Mouse (Mus musculus) urinary bladder, postnatal 0 days (tissue): Measurements from ENCODE around the gene Gpr137. TPM values are rescaled to one million over a fixed set of nuclear protein-coding genes. Genes with fewer than 3 reads are reported as not detected.

Source experiments
- microRNA-seq: library from miRNA; unstranded; fragments of <30 nt; microRNA quantifications from one replicate; pipeline ENCODE4, GENCODE M21; 2016
- polyA plus RNA-seq: library from polyadenylated mRNA; unstranded; fragments of >200 nt; fragmentation: Nextera tagmentation; extraction: Ambion mirVana; gene quantifications from 2 replicates; pipeline ENCODE4 v1.2.1, GENCODE M21; 2015

The Gpr137 gene
- 23.7 and 24.3 TPM in 2 replicates for polyA plus RNA-seq

GRCm38 (mm10) chr19:6942249-6942691 lies at the start of gene Gpr137:
Gene Gpr137 (minus strand): TSS chr19:6942480.

DNA sequence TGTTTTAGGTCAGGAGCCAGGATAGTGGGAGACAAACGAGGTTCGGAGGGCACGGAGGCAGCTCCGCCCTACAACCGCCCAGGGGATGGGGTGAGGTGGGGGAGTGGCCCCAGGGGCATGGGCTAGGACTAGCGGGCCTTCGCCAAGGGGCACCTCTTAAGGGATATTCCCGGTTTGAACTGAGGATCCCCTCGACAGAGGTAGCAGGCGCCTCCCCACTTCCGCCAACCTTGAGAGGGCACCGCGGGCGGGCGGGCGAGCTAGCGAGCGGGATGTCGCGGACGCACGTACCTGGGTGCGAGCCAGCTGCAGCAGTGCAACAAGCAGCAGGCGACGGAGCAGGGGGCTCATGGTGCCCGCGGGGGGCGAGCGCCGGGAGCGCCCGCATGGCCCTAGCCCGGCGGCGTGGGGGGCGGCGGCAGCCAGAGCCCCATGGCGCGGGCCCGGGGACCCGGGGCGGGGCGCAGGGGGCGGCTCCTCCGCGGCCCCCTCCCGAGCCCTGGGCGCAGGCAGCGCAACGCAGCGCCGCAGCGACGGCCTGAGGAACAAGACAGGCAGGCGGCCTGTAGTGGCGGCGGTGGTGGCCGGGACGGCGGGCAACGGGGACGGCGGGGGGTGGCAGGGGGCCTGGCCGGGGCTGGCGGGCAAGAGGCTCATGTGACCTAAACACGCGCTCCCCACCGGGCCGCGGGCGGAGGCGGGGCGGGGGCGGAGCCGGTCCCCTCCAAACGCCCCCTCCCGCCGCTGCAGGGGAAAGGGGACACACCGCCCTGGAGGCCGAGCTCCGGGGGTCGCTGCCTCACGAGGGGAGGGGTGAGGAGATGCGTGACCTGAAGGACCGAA lies 45.0 kb upstream of the Gpr137 start, which contains the start of gene Vegfb:
Gene Vegfb, minus strand, starts transcription at position 591 of the 843 bp plus-strand sequence.

GRCm38 (mm10) chr19:6980381-6981093 lies 38.3 kb upstream of the Gpr137 start, which contains the start of gene Fkbp2:
Gene Fkbp2 (minus strand): TSS chr19:6980501.

GRCm38 (mm10) chr19:6975537-6976521 lies 33.5 kb upstream of the Gpr137 start, which contains the start of gene Plcb3:
Gene Plcb3 (minus strand): TSS chr19:6976470.

GRCm38 (mm10) chr19:6974211-6975205 lies 32.2 kb upstream of the Gpr137 start, which contains the start of gene Ppp1r14b:
Gene Ppp1r14b (plus strand): TSS chr19:6974968.

DNA sequence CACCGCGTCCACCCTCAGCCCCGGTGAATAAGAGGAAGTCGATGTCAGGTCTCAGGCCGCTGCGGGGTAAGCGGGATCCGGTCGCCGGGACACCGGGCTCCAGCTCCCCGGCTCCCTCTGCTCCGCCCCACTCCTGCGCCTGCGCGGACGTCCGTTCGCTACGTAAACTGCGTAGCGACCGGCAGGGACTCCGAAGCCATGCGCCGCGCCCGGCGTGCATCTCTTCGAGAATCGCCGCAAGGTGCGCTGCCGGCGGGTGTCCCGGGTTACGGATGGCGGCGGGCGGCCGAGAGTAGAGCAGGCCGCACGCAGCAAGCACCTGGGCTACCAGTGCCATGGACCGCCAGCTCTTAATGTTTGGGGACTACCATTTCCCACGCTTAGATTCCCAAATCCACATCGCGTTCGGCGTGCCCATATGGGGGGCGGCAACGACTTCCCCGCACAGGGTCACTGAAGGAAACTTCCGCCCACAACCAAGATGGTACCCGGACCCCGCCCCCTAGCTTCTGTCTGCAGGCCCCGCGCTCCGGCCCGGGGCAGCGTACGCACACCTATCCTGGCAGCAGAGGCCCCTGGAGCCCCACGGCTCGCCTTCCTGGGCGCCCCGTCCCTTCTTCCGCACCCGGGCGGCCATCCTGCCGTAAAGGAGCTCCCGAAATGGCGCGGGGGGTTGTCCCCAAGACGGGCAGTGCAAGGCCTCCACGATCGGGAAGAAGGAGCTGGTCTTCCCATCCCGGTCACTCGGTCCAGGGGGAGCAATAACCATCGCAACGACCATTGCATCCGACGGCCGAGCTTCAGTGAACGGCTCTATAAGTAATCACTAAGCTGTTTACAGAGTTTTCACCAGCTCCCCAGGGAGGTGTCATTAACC lies 670 bp downstream of the Gpr137 start, which contains the start of gene Bad:
Gene Bad, plus strand, starts transcription at position 490 of the 877 bp plus-strand sequence.

GRCm38 (mm10) chr19:6934195-6934977 lies 7.9 kb downstream of the Gpr137 start, which contains the start of gene Kcnk4:
Gene Kcnk4 (minus strand): TSS chr19:6934515.

GRCm38 (mm10) chr19:6925307-6925573 lies 17.0 kb downstream of the Gpr137 start, which contains the start of gene Catsperz:
Gene Catsperz (minus strand): TSS chr19:6925380.

DNA sequence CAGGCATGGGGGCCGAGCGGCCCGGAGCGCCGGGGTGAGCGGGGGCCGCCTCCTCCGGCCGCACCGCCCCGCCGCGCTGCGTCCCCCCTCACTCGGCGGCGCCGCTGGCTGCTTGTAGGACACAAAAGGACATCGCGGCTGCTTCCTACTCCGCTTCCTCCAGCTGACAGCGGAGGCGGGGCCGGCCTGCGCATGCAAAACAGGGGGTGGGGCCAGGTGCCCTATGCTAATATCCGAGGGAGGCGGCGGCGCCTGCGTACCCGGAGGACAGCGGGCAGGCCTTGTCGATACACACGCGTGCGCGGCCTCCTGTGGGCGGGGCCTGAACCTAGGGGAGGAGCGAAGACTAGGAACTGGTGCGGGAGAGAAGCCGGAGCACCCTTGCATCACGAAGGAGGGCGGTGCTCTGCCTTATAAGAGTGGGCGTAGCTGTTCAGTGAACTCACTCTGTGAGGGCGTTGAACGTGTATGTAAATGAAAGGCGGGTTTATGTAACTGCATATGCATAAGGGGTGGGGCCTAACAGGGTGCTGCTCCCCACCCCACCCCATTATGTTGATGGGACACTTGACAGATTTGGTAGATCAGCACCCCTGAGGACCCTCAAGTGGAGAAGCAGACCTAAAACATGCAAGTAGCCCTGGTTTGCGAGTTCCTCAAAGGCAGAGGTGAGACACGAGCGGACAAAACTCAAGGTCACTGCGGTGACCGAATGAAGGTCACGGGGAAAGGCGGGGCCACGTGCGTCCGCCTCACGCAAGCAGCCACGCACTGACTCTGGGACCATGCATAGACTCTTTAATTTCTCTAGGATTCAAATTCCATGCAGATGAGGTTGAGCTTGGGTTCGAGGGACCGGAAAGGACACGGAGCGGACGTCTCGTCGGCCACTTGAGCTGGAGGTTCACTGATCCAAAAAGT lies 20.4 kb downstream of the Gpr137 start, which contains the start of gene Esrra:
Gene Esrra, minus strand, starts transcription at position 167 of the 921 bp plus-strand sequence.

GRCm38 (mm10) chr19:6909507-6910289 lies 32.6 kb downstream of the Gpr137 start, which contains the start of the genes Trmt112 and Prdx5:
Gene Trmt112 (plus strand): TSS chr19:6909698.
Gene Prdx5 (minus strand): TSS chr19:6910106.

Small RNAs within 50 kb of the gene (microRNA-seq; reads per million reads assigned to microRNA genes)
- 2.2 reads per million for gene Mir6990

Other genes with a start within 250 kb of the Gpr137 start
- 40.3 and 43.7 TPM in 2 replicates for gene Rps6ka4, start 101.8 kb downstream of the Gpr137 start, polyA plus RNA-seq
- gene Ccdc88b, start 84.3 kb downstream of the Gpr137 start, polyA plus RNA-seq: 0.83 and 1.3 TPM in 2 replicates
- gene Trmt112, start 32.8 kb downstream of the Gpr137 start, polyA plus RNA-seq: 77.8 and 79.0 TPM in 2 replicates
- 550 and 643 TPM in 2 replicates for gene Prdx5, start 32.4 kb downstream of the Gpr137 start, polyA plus RNA-seq
- gene Esrra, start 20.7 kb downstream of the Gpr137 start, polyA plus RNA-seq: 14.4 and 16.9 TPM in 2 replicates
- gene Catsperz, start 17.1 kb downstream of the Gpr137 start, polyA plus RNA-seq: 2.5 and 3.3 TPM in 2 replicates
- gene Kcnk4, start 8.0 kb downstream of the Gpr137 start, polyA plus RNA-seq: 0.44 and 0.81 TPM in 2 replicates
- gene Bad, start 619 bp downstream of the Gpr137 start, polyA plus RNA-seq: 67.7 and 73.8 TPM in 2 replicates
- gene Ppp1r14b, start 32.5 kb upstream of the Gpr137 start, polyA plus RNA-seq: 81.0 and 92.9 TPM in 2 replicates
- gene Plcb3, start 34.0 kb upstream of the Gpr137 start, polyA plus RNA-seq: 31.8 TPM in 2 replicates
- 74.7 and 85.4 TPM in 2 replicates for gene Fkbp2, start 38.0 kb upstream of the Gpr137 start, polyA plus RNA-seq
- gene Vegfb, start 45.2 kb upstream of the Gpr137 start, polyA plus RNA-seq: 34.4 and 38.7 TPM in 2 replicates
- gene Dnajc4, start 50.1 kb upstream of the Gpr137 start, polyA plus RNA-seq: 26.6 and 32.5 TPM in 2 replicates
- 17.2 and 19.9 TPM in 2 replicates for gene Nudt22, start 53.6 kb upstream of the Gpr137 start, polyA plus RNA-seq
- gene Trpt1, start 53.7 kb upstream of the Gpr137 start, polyA plus RNA-seq: 10.9 and 11.3 TPM in 2 replicates
- gene Fermt3, start 77.0 kb upstream of the Gpr137 start, polyA plus RNA-seq: 7.1 and 19.9 TPM in 2 replicates
- 79.0 and 85.8 TPM in 2 replicates for gene Stip1, start 97.5 kb upstream of the Gpr137 start, polyA plus RNA-seq
- 5.4 and 6.9 TPM in 2 replicates for gene Macrod1, start 114.3 kb upstream of the Gpr137 start, polyA plus RNA-seq
- 0.68 and 0.73 TPM in 2 replicates for gene Flrt1, start 163.2 kb upstream of the Gpr137 start, polyA plus RNA-seq